Mouse (Mus musculus): ENCODE data around the gene Kpna4.
A peak's percentile ranks its signal among the peaks of the same experiment; 100 is the strongest.

Kpna4 gene

GRCm38 (mm10) chr3:69126509-69127345, at the start of gene Kpna4:
Kpna4 (minus strand) TSS chr3:69127113.
- no peaks in the 10 kb centered on the region for H3K9me3 ChIP-seq (ENCODE audit: low read length)
- H3K36me3 ChIP-seq (ENCODE audit: insufficient read depth, low read length): no peaks in the 10 kb centered on the region
- H3K4me1 ChIP-seq (replicated peaks; ENCODE audit: low read depth, low read length): peaks cover 15% of the 10 kb centered on the region
- peaks cover 5% of the 10 kb centered on the region; the same call in 1 of the 2 replicates for H3K27me3 ChIP-seq (ENCODE audit: insufficient read depth, low read length)
- H3K4me3 ChIP-seq (replicated peaks; ENCODE audit: low read length): peak within 1 kb of the TSS; percentile 89
- TF ChIP-seq POU5F1 (IDR thresholded peaks at IDR 0.05; ENCODE audit: borderline replicate concordance, low read length) (no peak), CTCF (conservative IDR thresholded peaks at IDR 0.05; ENCODE audit: low read length) (no peak), NANOG (IDR thresholded peaks at IDR 0.05; ENCODE audit: borderline replicate concordance, low read length) (no peak)

GRCm38 (mm10) chr3:69175229-69175628, 48.3 kb upstream of the Kpna4 start:
- H3K36me3 ChIP-seq (ENCODE audit: insufficient read depth, low read length): no peaks in the 10 kb centered on the region
- 0 out of 2 replicates have a peak, but pooled peaks cover 3% of the 10 kb centered on the region for H3K27me3 ChIP-seq (ENCODE audit: insufficient read depth, low read length)
- TF ChIP-seq CTCF (conservative IDR thresholded peaks at IDR 0.05; ENCODE audit: low read length): no peak
- no peak for TF ChIP-seq POU5F1 (IDR thresholded peaks at IDR 0.05; ENCODE audit: borderline replicate concordance, low read length)
- TF ChIP-seq NANOG (IDR thresholded peaks at IDR 0.05; ENCODE audit: borderline replicate concordance, low read length): no peak
- H3K9me3 ChIP-seq (ENCODE audit: low read length): no peaks in the 10 kb centered on the region
- no peak overlapping the region for H3K4me3 ChIP-seq (replicated peaks; ENCODE audit: low read length)
- no peaks in the 10 kb centered on the region for H3K4me1 ChIP-seq (replicated peaks; ENCODE audit: low read depth, low read length)

GRCm38 (mm10) chr3:69171123-69171522, 44.2 kb upstream of the Kpna4 start:
- no peaks in the 10 kb centered on the region for H3K36me3 ChIP-seq (ENCODE audit: insufficient read depth, low read length)
- 0 out of 2 replicates have a peak, but pooled peaks cover 3% of the 10 kb centered on the region for H3K27me3 ChIP-seq (ENCODE audit: insufficient read depth, low read length)
- no peaks in the 10 kb centered on the region for H3K4me1 ChIP-seq (replicated peaks; ENCODE audit: low read depth, low read length)
- TF ChIP-seq NANOG (IDR thresholded peaks at IDR 0.05; ENCODE audit: borderline replicate concordance, low read length): no peak
- no peak for TF ChIP-seq CTCF (conservative IDR thresholded peaks at IDR 0.05; ENCODE audit: low read length)
- TF ChIP-seq POU5F1 (IDR thresholded peaks at IDR 0.05; ENCODE audit: borderline replicate concordance, low read length): no peak
- no peak overlapping the region for H3K4me3 ChIP-seq (replicated peaks; ENCODE audit: low read length)
- no peaks in the 10 kb centered on the region for H3K9me3 ChIP-seq (ENCODE audit: low read length)

GRCm38 (mm10) chr3:69169796-69170195, 42.9 kb upstream of the Kpna4 start:
- H3K36me3 ChIP-seq (ENCODE audit: insufficient read depth, low read length): no peaks in the 10 kb centered on the region
- H3K4me3 ChIP-seq (replicated peaks; ENCODE audit: low read length): no peak overlapping the region
- TF ChIP-seq CTCF (conservative IDR thresholded peaks at IDR 0.05; ENCODE audit: low read length) (no peak), POU5F1 (IDR thresholded peaks at IDR 0.05; ENCODE audit: borderline replicate concordance, low read length) (no peak), NANOG (IDR thresholded peaks at IDR 0.05; ENCODE audit: borderline replicate concordance, low read length) (no peak)
- 0 out of 2 replicates have a peak, but pooled peaks cover 3% of the 10 kb centered on the region for H3K27me3 ChIP-seq (ENCODE audit: insufficient read depth, low read length)
- H3K4me1 ChIP-seq (replicated peaks; ENCODE audit: low read depth, low read length): no peaks in the 10 kb centered on the region
- no peaks in the 10 kb centered on the region for H3K9me3 ChIP-seq (ENCODE audit: low read length)

- H3K27me3 ChIP-seq (ENCODE audit: insufficient read depth, low read length): 0 out of 2 replicates have a peak, but pooled peaks cover 3% of the 10 kb centered on the region
- no peaks in the 10 kb centered on the region for H3K36me3 ChIP-seq (ENCODE audit: insufficient read depth, low read length)
- H3K4me1 ChIP-seq (replicated peaks; ENCODE audit: low read depth, low read length): no peaks in the 10 kb centered on the region
- TF ChIP-seq POU5F1 (IDR thresholded peaks at IDR 0.05; ENCODE audit: borderline replicate concordance, low read length) (no peak), NANOG (IDR thresholded peaks at IDR 0.05; ENCODE audit: borderline replicate concordance, low read length) (no peak), CTCF (conservative IDR thresholded peaks at IDR 0.05; ENCODE audit: low read length) (no peak)
- no peaks in the 10 kb centered on the region for H3K9me3 ChIP-seq (ENCODE audit: low read length)
- H3K4me3 ChIP-seq (replicated peaks; ENCODE audit: low read length): no peak overlapping the region
Observed at GRCm38 (mm10) chr3:69168724-69169123, 41.8 kb upstream of the Kpna4 start.

- Histone ChIP-seq H3K9me3 (ENCODE audit: low read length) (no peaks in the 10 kb centered on the region), H3K36me3 (ENCODE audit: insufficient read depth, low read length) (no peaks in the 10 kb centered on the region), H3K4me1 (replicated peaks; ENCODE audit: low read depth, low read length) (peaks cover 14% of the 10 kb centered on the region), H3K27me3 (ENCODE audit: insufficient read depth, low read length) (peaks cover 3% of the 10 kb centered on the region; the same call in 1 of the 2 replicates), H3K4me3 (replicated peaks; ENCODE audit: low read length) (no peak overlapping the region)
- no peak for TF ChIP-seq NANOG (IDR thresholded peaks at IDR 0.05; ENCODE audit: borderline replicate concordance, low read length)
- TF ChIP-seq CTCF (conservative IDR thresholded peaks at IDR 0.05; ENCODE audit: low read length): no peak
Observed at GRCm38 (mm10) chr3:69163057-69163456, 36.1 kb upstream of the Kpna4 start.

GRCm38 (mm10) chr3:69160429-69160828, 33.5 kb upstream of the Kpna4 start:
- Histone ChIP-seq H3K27me3 (ENCODE audit: insufficient read depth, low read length) (peaks cover 3% of the 10 kb centered on the region; the same call in 1 of the 2 replicates), H3K36me3 (ENCODE audit: insufficient read depth, low read length) (no peaks in the 10 kb centered on the region), H3K9me3 (ENCODE audit: low read length) (no peaks in the 10 kb centered on the region), H3K4me1 (replicated peaks; ENCODE audit: low read depth, low read length) (peaks cover 14% of the 10 kb centered on the region), H3K4me3 (replicated peaks; ENCODE audit: low read length) (no peak overlapping the region)
- no peak for TF ChIP-seq POU5F1 (IDR thresholded peaks at IDR 0.05; ENCODE audit: borderline replicate concordance, low read length)
- no peak for TF ChIP-seq CTCF (conservative IDR thresholded peaks at IDR 0.05; ENCODE audit: low read length)
- no peak for TF ChIP-seq NANOG (IDR thresholded peaks at IDR 0.05; ENCODE audit: borderline replicate concordance, low read length)

GRCm38 (mm10) chr3:69159501-69159900, 32.6 kb upstream of the Kpna4 start:
- H3K9me3 ChIP-seq (ENCODE audit: low read length): no peaks in the 10 kb centered on the region
- H3K27me3 ChIP-seq (ENCODE audit: insufficient read depth, low read length): peaks cover 3% of the 10 kb centered on the region; the same call in 1 of the 2 replicates
- TF ChIP-seq POU5F1 (IDR thresholded peaks at IDR 0.05; ENCODE audit: borderline replicate concordance, low read length): no peak
- TF ChIP-seq NANOG (IDR thresholded peaks at IDR 0.05; ENCODE audit: borderline replicate concordance, low read length): no peak
- no peak for TF ChIP-seq CTCF (conservative IDR thresholded peaks at IDR 0.05; ENCODE audit: low read length)

More at GRCm38 (mm10) chr3:69159501-69159900, 32.6 kb upstream of the Kpna4 start:
- H3K4me1 ChIP-seq (replicated peaks; ENCODE audit: low read depth, low read length): peaks cover 14% of the 10 kb centered on the region
- H3K36me3 ChIP-seq (ENCODE audit: insufficient read depth, low read length): no peaks in the 10 kb centered on the region
- H3K4me3 ChIP-seq (replicated peaks; ENCODE audit: low read length): no peak overlapping the region

Data from E14TG2a.4 (cell line).